Mouse (Mus musculus): ENCODE results near the gene Kctd10. TPM values are rescaled to one million over a fixed set of nuclear protein-coding genes. Genes with fewer than 3 reads are reported as not detected.
A peak's percentile ranks its signal among the peaks of the same experiment; 100 is the strongest.

Gene Kctd10
- polyA plus RNA-seq, 1 experiment from 2014 or later, result 104 TPM

GRCm38 (mm10) chr5:114418541-114418940, 38.2 kb upstream of the Kctd10 start:
- Histone ChIP-seq H3K27ac (replicated peaks in 1 of 2; ENCODE audit: control insufficient read depth in 1 of 2, insufficient read depth in 1 of 2, low read depth in 2 of 2, low read length in 2 of 2) (no peak overlapping the region), H3K4me3 (ENCODE audit: control insufficient read depth in 1 of 2, insufficient read depth in 1 of 2, low read depth in 1 of 2, low read length in 2 of 2) (no peak overlapping the region), H3K27me3 (ENCODE audit: control insufficient read depth, insufficient read depth, low read length) (no peaks in the 10 kb centered on the region), H3K9me3 (ENCODE audit: control insufficient read depth, low read length) (no peaks in the 10 kb centered on the region), H3K9ac (ENCODE audit: low read length) (no peak overlapping the region), H3K4me1 (ENCODE audit: control insufficient read depth in 2 of 2, insufficient read depth in 2 of 2, low read length in 2 of 2) (peaks cover 3 to 9% of the 10 kb centered on the region in 2 experiments), H3K4me2 (ENCODE audit: low read length) (no peak overlapping the region), H3K36me3 (ENCODE audit: control insufficient read depth, insufficient read depth, low read length) (peaks cover 80% of the 10 kb centered on the region)
- WGBS, result 78% methylated on average over 8 of the region's 8 CpGs
- no peak for ATAC-seq (ENCODE audit: insufficient number of reproducible peaks, insufficient read depth, low FRiP score, low read depth)

GRCm38 (mm10) chr5:114416855-114417254, 36.5 kb upstream of the Kctd10 start:
- ATAC-seq (ENCODE audit: insufficient number of reproducible peaks, insufficient read depth, low FRiP score, low read depth), result no peak
- H3K36me3 ChIP-seq (ENCODE audit: control insufficient read depth, insufficient read depth, low read length), result peaks cover 97% of the 10 kb centered on the region
- no peak overlapping the region for H3K4me2 ChIP-seq (ENCODE audit: low read length)
- no peaks in the 10 kb centered on the region for H3K9me3 ChIP-seq (ENCODE audit: control insufficient read depth, low read length)
- 54% methylated on average over 8 of the region's 8 CpGs for WGBS
- H3K4me3 ChIP-seq (ENCODE audit: control insufficient read depth in 1 of 2, insufficient read depth in 1 of 2, low read depth in 1 of 2, low read length in 2 of 2), result no peak overlapping the region
- H3K9ac ChIP-seq (ENCODE audit: low read length), result no peak overlapping the region
- peaks cover 10 to 14% of the 10 kb centered on the region in 2 experiments for H3K4me1 ChIP-seq (ENCODE audit: control insufficient read depth in 2 of 2, insufficient read depth in 2 of 2, low read length in 2 of 2)
- no peaks in the 10 kb centered on the region for H3K27me3 ChIP-seq (ENCODE audit: control insufficient read depth, insufficient read depth, low read length)
- H3K27ac ChIP-seq (replicated peaks in 1 of 2; ENCODE audit: control insufficient read depth in 1 of 2, insufficient read depth in 1 of 2, low read depth in 2 of 2, low read length in 2 of 2), result no peak overlapping the region

GRCm38 (mm10) chr5:114415606-114416005, 35.3 kb upstream of the Kctd10 start:
- H3K4me3 ChIP-seq (ENCODE audit: control insufficient read depth in 1 of 2, insufficient read depth in 1 of 2, low read depth in 1 of 2, low read length in 2 of 2), result no peak overlapping the region
- peaks cover 10 to 14% of the 10 kb centered on the region in 2 experiments for H3K4me1 ChIP-seq (ENCODE audit: control insufficient read depth in 2 of 2, insufficient read depth in 2 of 2, low read length in 2 of 2)
- no peaks in the 10 kb centered on the region for H3K9me3 ChIP-seq (ENCODE audit: control insufficient read depth, low read length)
- H3K27me3 ChIP-seq (ENCODE audit: control insufficient read depth, insufficient read depth, low read length), result no peaks in the 10 kb centered on the region
- H3K9ac ChIP-seq (ENCODE audit: low read length), result no peak overlapping the region
- peaks cover 100% of the 10 kb centered on the region for H3K36me3 ChIP-seq (ENCODE audit: control insufficient read depth, insufficient read depth, low read length)
- 92% methylated on average over 5 of the region's 5 CpGs for WGBS
- ATAC-seq (ENCODE audit: insufficient number of reproducible peaks, insufficient read depth, low FRiP score, low read depth), result no peak
- H3K4me2 ChIP-seq (ENCODE audit: low read length), result no peak overlapping the region
- H3K27ac ChIP-seq (replicated peaks in 1 of 2; ENCODE audit: control insufficient read depth in 1 of 2, insufficient read depth in 1 of 2, low read depth in 2 of 2, low read length in 2 of 2), result no peak overlapping the region

GRCm38 (mm10) chr5:114413067-114413735, 32.9 kb upstream of the Kctd10 start:
- peaks cover 10 to 14% of the 10 kb centered on the region in 2 experiments for H3K4me1 ChIP-seq (ENCODE audit: control insufficient read depth in 2 of 2, insufficient read depth in 2 of 2, low read length in 2 of 2)
- no peak overlapping the region for H3K4me3 ChIP-seq (ENCODE audit: control insufficient read depth in 1 of 2, insufficient read depth in 1 of 2, low read depth in 1 of 2, low read length in 2 of 2)
- H3K36me3 ChIP-seq (ENCODE audit: control insufficient read depth, insufficient read depth, low read length), result peaks cover 100% of the 10 kb centered on the region
- H3K27me3 ChIP-seq (ENCODE audit: control insufficient read depth, insufficient read depth, low read length), result no peaks in the 10 kb centered on the region
- ATAC-seq (ENCODE audit: insufficient number of reproducible peaks, insufficient read depth, low FRiP score, low read depth), result no peak
- H3K9me3 ChIP-seq (ENCODE audit: control insufficient read depth, low read length), result no peaks in the 10 kb centered on the region
- no peak overlapping the region for H3K4me2 ChIP-seq (ENCODE audit: low read length)
- 33% methylated on average over 16 of the region's 16 CpGs for WGBS
- no peak overlapping the region for H3K9ac ChIP-seq (ENCODE audit: low read length)
- peak overlapping the region; percentile 38 to 50; a peak in 2 of 4 replicates for H3K27ac ChIP-seq (replicated peaks in 1 of 2; ENCODE audit: control insufficient read depth in 1 of 2, insufficient read depth in 1 of 2, low read depth in 2 of 2, low read length in 2 of 2)

GRCm38 (mm10) chr5:114412361-114412998, 32.2 kb upstream of the Kctd10 start:
- Histone ChIP-seq H3K4me2 (ENCODE audit: low read length) (no peak overlapping the region), H3K36me3 (ENCODE audit: control insufficient read depth, insufficient read depth, low read length) (peaks cover 100% of the 10 kb centered on the region), H3K9ac (ENCODE audit: low read length) (no peak overlapping the region), H3K4me3 (ENCODE audit: control insufficient read depth in 1 of 2, insufficient read depth in 1 of 2, low read depth in 1 of 2, low read length in 2 of 2) (no peak overlapping the region), H3K27me3 (ENCODE audit: control insufficient read depth, insufficient read depth, low read length) (no peaks in the 10 kb centered on the region), H3K4me1 (ENCODE audit: control insufficient read depth in 2 of 2, insufficient read depth in 2 of 2, low read length in 2 of 2) (peaks cover 10 to 14% of the 10 kb centered on the region in 2 experiments), H3K9me3 (ENCODE audit: control insufficient read depth, low read length) (no peaks in the 10 kb centered on the region), H3K27ac (replicated peaks in 1 of 2; ENCODE audit: control insufficient read depth in 1 of 2, insufficient read depth in 1 of 2, low read depth in 2 of 2, low read length in 2 of 2) (no peak overlapping the region)
- ATAC-seq (ENCODE audit: insufficient number of reproducible peaks, insufficient read depth, low FRiP score, low read depth), result no peak
- WGBS, result 61% methylated on average over 23 of the region's 23 CpGs

- no peak overlapping the region for H3K27ac ChIP-seq (replicated peaks in 1 of 2; ENCODE audit: control insufficient read depth in 1 of 2, insufficient read depth in 1 of 2, low read depth in 2 of 2, low read length in 2 of 2)
- ATAC-seq (ENCODE audit: insufficient number of reproducible peaks, insufficient read depth, low FRiP score, low read depth), result no peak
- no peak overlapping the region for H3K4me3 ChIP-seq (ENCODE audit: control insufficient read depth in 1 of 2, insufficient read depth in 1 of 2, low read depth in 1 of 2, low read length in 2 of 2)
- peaks cover 100% of the 10 kb centered on the region for H3K36me3 ChIP-seq (ENCODE audit: control insufficient read depth, insufficient read depth, low read length)
- 90% methylated on average over 13 of the region's 13 CpGs for WGBS
- no peaks in the 10 kb centered on the region for H3K27me3 ChIP-seq (ENCODE audit: control insufficient read depth, insufficient read depth, low read length)
- no peak overlapping the region for H3K4me2 ChIP-seq (ENCODE audit: low read length)
- peaks cover 10 to 11% of the 10 kb centered on the region in 2 experiments for H3K4me1 ChIP-seq (ENCODE audit: control insufficient read depth in 2 of 2, insufficient read depth in 2 of 2, low read length in 2 of 2)
- no peak overlapping the region for H3K9ac ChIP-seq (ENCODE audit: low read length)
- H3K9me3 ChIP-seq (ENCODE audit: control insufficient read depth, low read length), result no peaks in the 10 kb centered on the region
Observed at GRCm38 (mm10) chr5:114410429-114410828, 30.1 kb upstream of the Kctd10 start.

- Histone ChIP-seq H3K4me2 (ENCODE audit: low read length) (no peak overlapping the region), H3K36me3 (ENCODE audit: control insufficient read depth, insufficient read depth, low read length) (peaks cover 100% of the 10 kb centered on the region), H3K4me1 (ENCODE audit: control insufficient read depth in 2 of 2, insufficient read depth in 2 of 2, low read length in 2 of 2) (peaks cover 10 to 11% of the 10 kb centered on the region in 2 experiments), H3K27me3 (ENCODE audit: control insufficient read depth, insufficient read depth, low read length) (no peaks in the 10 kb centered on the region), H3K27ac (replicated peaks in 1 of 2; ENCODE audit: control insufficient read depth in 1 of 2, insufficient read depth in 1 of 2, low read depth in 2 of 2, low read length in 2 of 2) (no peak overlapping the region), H3K9me3 (ENCODE audit: control insufficient read depth, low read length) (no peaks in the 10 kb centered on the region), H3K9ac (ENCODE audit: low read length) (no peak overlapping the region), H3K4me3 (ENCODE audit: control insufficient read depth in 1 of 2, insufficient read depth in 1 of 2, low read depth in 1 of 2, low read length in 2 of 2) (no peak overlapping the region)
- ATAC-seq (ENCODE audit: insufficient number of reproducible peaks, insufficient read depth, low FRiP score, low read depth), result no peak
- 89% methylated on average over 11 of the region's 11 CpGs for WGBS
Observed at GRCm38 (mm10) chr5:114408846-114409245, 28.5 kb upstream of the Kctd10 start.

All from heart, embryonic 14.5 days (tissue).